Mouse (Mus musculus) CH12.LX (cell line): ENCODE measurements around the gene Usp39. TPM values are rescaled to one million over a fixed set of nuclear protein-coding genes. Genes with fewer than 3 reads are reported as not detected.

Experiments used
- DNase-seq: peaks from one replicate; pipeline ENCODE4 v3.0.0-alpha.2; 2013; ENCODE audit errors: extremely low read depth
- H3K27ac ChIP-seq: 2 replicates; pipeline ENCODE4 v1.5.1; 2012; ENCODE audit warnings: low read depth, mild to moderate bottlenecking, control low read depth, moderate library complexity; ENCODE audit not compliant: insufficient read depth
- H3K27me3 ChIP-seq: replicated peaks from 2 replicates; pipeline ENCODE3; 2012; ENCODE audit warnings: inconsistent platforms
- H3K36me3 ChIP-seq, 2 experiments: replicated peaks in 1 of 2; 2 replicates each; pipeline versions ENCODE3 to v1.6.1; 2012; ENCODE audit warnings: inconsistent platforms in 1 of 2, low read length in 1 of 2, mild to moderate bottlenecking in 1 of 2, mixed read lengths in 1 of 2, moderate library complexity in 1 of 2; ENCODE audit not compliant: control insufficient read depth in 1 of 2, insufficient read depth in 1 of 2
- H3K4me1 ChIP-seq, 2 experiments: 2 replicates each; pipeline ENCODE4 v1.6.1; 2012; ENCODE audit warnings: inconsistent platforms in 1 of 2, moderate library complexity in 1 of 2; ENCODE audit not compliant: insufficient read depth in 2 of 2, control insufficient read depth in 1 of 2
- H3K4me2 ChIP-seq: 2 replicates; pipeline ENCODE4 v1.6.1; 2012; ENCODE audit warnings: low read depth, mild to moderate bottlenecking, control low read depth; ENCODE audit not compliant: poor library complexity, insufficient read depth, severe bottlenecking
- H3K4me3 ChIP-seq, 3 experiments: fragments of 150-350 bp in 1 of 3; sonication (generic) in 1 of 3; replicated peaks in 1 of 3; 2 replicates each; pipeline versions ENCODE3 to v1.5.1; 2011 to 2012; ENCODE audit warnings: low read depth in 2 of 3, low read length in 2 of 3, mild to moderate bottlenecking in 2 of 3, moderate library complexity in 2 of 3, control low read depth in 1 of 3, improper control_type of control experiment in 1 of 3, inconsistent platforms in 1 of 3, mixed read lengths in 1 of 3; ENCODE audit not compliant: poor library complexity in 1 of 3
- H3K79me2 ChIP-seq: replicated peaks from 2 replicates; pipeline ENCODE4 v1.6.1; 2012; ENCODE audit warnings: mild to moderate bottlenecking, moderate library complexity; ENCODE audit not compliant: control insufficient read depth, poor library complexity, insufficient read depth, severe bottlenecking; ENCODE audit errors: extremely low read depth
- H3K9ac ChIP-seq: 2 replicates; pipeline ENCODE4 v1.6.1; 2012; ENCODE audit warnings: low read depth, mild to moderate bottlenecking, control low read depth, moderate library complexity; ENCODE audit not compliant: insufficient read depth
- H3K9me3 ChIP-seq: replicated peaks from 2 replicates; pipeline ENCODE3; 2012; ENCODE audit warnings: low read length, inconsistent platforms, mixed read lengths
- CHD1 ChIP-seq: IDR thresholded peaks from 2 replicates; pipeline ENCODE4 v1.6.1; 2012; ENCODE audit warnings: low read depth, low read length, improper control_type of control experiment, inconsistent platforms
- CTCF ChIP-seq, 2 experiments: IDR thresholded peaks in 1 of 2; conservative IDR thresholded peaks in 1 of 2; 2 replicates each; pipeline ENCODE4 v1.5.1; 2011 to 2012; ENCODE audit warnings: low read depth in 2 of 2, low read length in 2 of 2, improper control_type of control experiment in 1 of 2, inconsistent platforms in 1 of 2, mild to moderate bottlenecking in 1 of 2, moderate library complexity in 1 of 2
- EP300 ChIP-seq: IDR thresholded peaks from 2 replicates; pipeline ENCODE4 v1.6.1; 2011; ENCODE audit warnings: low read length, improper control_type of control experiment
- ETS1 ChIP-seq: conservative IDR thresholded peaks from 2 replicates; pipeline ENCODE4 v1.6.1; 2012; ENCODE audit warnings: low read depth, mild to moderate bottlenecking, inconsistent platforms, low read length, improper control_type of control experiment, moderate library complexity
- IRF4 ChIP-seq: IDR thresholded peaks from 2 replicates; pipeline ENCODE4 v1.6.1; 2014; ENCODE audit warnings: low read depth, mild to moderate bottlenecking, inconsistent platforms, low read length, improper control_type of control experiment
- JUND ChIP-seq: conservative IDR thresholded peaks from 2 replicates; pipeline ENCODE4 v1.6.1; 2011; ENCODE audit warnings: low read depth, low read length, improper control_type of control experiment
- KAT2A ChIP-seq: IDR thresholded peaks from 2 replicates; pipeline ENCODE4 v1.6.1; 2012; ENCODE audit warnings: low read length, improper control_type of control experiment, inconsistent platforms; ENCODE audit not compliant: insufficient replicate concordance
- MAX ChIP-seq: IDR thresholded peaks from 2 replicates; pipeline ENCODE4 v1.6.1; 2011; ENCODE audit warnings: low read length, improper control_type of control experiment
- MXI1 ChIP-seq: IDR thresholded peaks from 2 replicates; pipeline ENCODE4 v1.6.1; 2011; ENCODE audit warnings: mild to moderate bottlenecking, low read depth, low read length, improper control_type of control experiment
- NRF1 ChIP-seq: IDR thresholded peaks from 2 replicates; pipeline ENCODE4 v1.6.1; 2014; ENCODE audit warnings: low read depth, mild to moderate bottlenecking, inconsistent platforms, low read length, improper control_type of control experiment, moderate library complexity
- PAX5 ChIP-seq: IDR thresholded peaks from 2 replicates; pipeline ENCODE4 v1.6.1; 2012; ENCODE audit warnings: low read length, inconsistent platforms, mixed read lengths
- POLR2A ChIP-seq: IDR thresholded peaks from 2 replicates; pipeline ENCODE4 v1.6.1; 2011; ENCODE audit warnings: low read depth, mild to moderate bottlenecking, improper control_type of control experiment, low read length
- SIN3A ChIP-seq: IDR thresholded peaks from 2 replicates; pipeline ENCODE4 v1.6.1; 2012; ENCODE audit warnings: low read length, improper control_type of control experiment, inconsistent platforms
- SMC3 ChIP-seq: IDR thresholded peaks from 2 replicates; pipeline ENCODE4 v1.6.1; 2011; ENCODE audit warnings: low read depth, low read length, improper control_type of control experiment
- TBP ChIP-seq: conservative IDR thresholded peaks from 2 replicates; pipeline ENCODE4 v1.6.1; 2011; ENCODE audit warnings: low read depth, low read length, improper control_type of control experiment
- ZMIZ1 ChIP-seq: IDR thresholded peaks from 2 replicates; pipeline ENCODE4 v1.6.1; 2012; ENCODE audit warnings: low read depth, mild to moderate bottlenecking, inconsistent platforms, low read length, improper control_type of control experiment
- ZNF384 ChIP-seq: IDR thresholded peaks from 2 replicates; pipeline ENCODE4 v1.6.1; 2012; ENCODE audit warnings: low read depth, low read length, improper control_type of control experiment, inconsistent platforms
- dilution Hi-C: fragments of 300-500 bp; cut with MboI; formaldehyde crosslinking; loops from 2 replicates; pipeline ENCODE4 v1.14.3; 2020; ENCODE audit warnings: low sequenced_read_pairs; ENCODE audit not compliant: extremely low pct_unique_long_range_greater_than_20kb, extremely low pct_ligation_motif_present
- in situ Hi-C: fragments of 300-500 bp; cut with MboI; formaldehyde crosslinking; loops from 3 replicates; pipeline ENCODE4 v1.14.3; 2019; ENCODE audit warnings: low sequenced_read_pairs, low pct_ligation_motif_present, low pct_unique_long_range_greater_than_20kb, mixed read lengths
- polyA plus RNA-seq: library from polyadenylated mRNA; unstranded; fragments of >175 nt; gene quantifications from 2 replicates; pipeline ENCODE4 v1.2.1, GENCODE M21; 2012; ENCODE audit warnings: low read depth; ENCODE audit not compliant: insufficient read length
- total RNA-seq, 2 experiments: library from RNA; depleted of rRNA; stranded (reverse); fragments of 300-350 nt in 1 of 2; fragments of >200 nt in 1 of 2; gene quantifications; 2 replicates each; pipeline ENCODE4 v1.2.3; 2012 to 2014

The Usp39 gene
- total and polyA plus RNA-seq, 3 experiments, result 74.5 to 138 (median 88.2) TPM

DNA sequence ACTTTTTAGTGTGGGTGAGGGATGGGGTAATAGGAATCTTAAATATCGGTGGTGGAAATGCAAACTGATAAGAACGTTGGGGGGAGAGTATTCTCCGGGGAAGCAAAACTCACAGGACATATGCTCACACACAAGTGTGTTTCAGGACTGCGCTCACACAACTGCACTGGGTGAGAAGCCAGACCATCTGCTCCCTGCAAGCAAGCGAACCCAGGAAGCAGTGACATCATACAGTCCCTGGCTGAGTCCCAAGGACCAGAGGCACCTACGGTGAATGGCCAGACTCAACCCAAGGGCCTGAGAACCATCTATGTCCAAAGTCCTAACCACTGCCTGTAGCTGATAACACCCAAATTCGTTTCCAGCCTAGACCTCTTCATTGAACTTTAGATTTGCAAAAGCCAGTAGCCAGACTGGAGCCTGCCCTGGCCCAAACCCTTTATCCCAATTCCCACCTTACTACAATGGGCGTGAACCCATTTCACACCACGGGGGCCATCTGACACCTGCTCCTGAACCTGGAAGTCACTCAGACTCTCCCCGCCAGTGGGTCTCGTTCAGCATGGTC lies 73.9 kb downstream of the Usp39 start:
- DNase-seq, result no peak
- Histone ChIP-seq H3K4me3 (no peak overlapping the region), H3K27me3 (peaks cover 30% of the 10 kb centered on the region), H3K36me3 (no peaks in the 10 kb centered on the region), H3K9me3 (peaks cover under 1% of the 10 kb centered on the region), H3K9ac (no peak overlapping the region), H3K79me2 (no peaks in the 10 kb centered on the region), H3K27ac (no peak overlapping the region), H3K4me1 (peaks cover 0 to 13% of the 10 kb centered on the region in 2 experiments; a peak in 1 of 4 replicates), H3K4me2 (no peak overlapping the region)
- no peak for TF ChIP-seq KAT2A
- TF ChIP-seq SMC3, result no peak
- TF ChIP-seq PAX5, result no peak
- no peak for TF ChIP-seq ETS1
- no peak for TF ChIP-seq NRF1
- no peak for TF ChIP-seq TBP
- no peak for TF ChIP-seq ZNF384
- no peak for TF ChIP-seq MAX
- no peak for TF ChIP-seq IRF4
- no peak for TF ChIP-seq EP300
- no peak for TF ChIP-seq CHD1
- TF ChIP-seq SIN3A, result no peak
- TF ChIP-seq MXI1, result no peak
- no peak for TF ChIP-seq JUND
- in situ Hi-C loops, result no loop called here
- dilution Hi-C loops, result no loop called here

DNA sequence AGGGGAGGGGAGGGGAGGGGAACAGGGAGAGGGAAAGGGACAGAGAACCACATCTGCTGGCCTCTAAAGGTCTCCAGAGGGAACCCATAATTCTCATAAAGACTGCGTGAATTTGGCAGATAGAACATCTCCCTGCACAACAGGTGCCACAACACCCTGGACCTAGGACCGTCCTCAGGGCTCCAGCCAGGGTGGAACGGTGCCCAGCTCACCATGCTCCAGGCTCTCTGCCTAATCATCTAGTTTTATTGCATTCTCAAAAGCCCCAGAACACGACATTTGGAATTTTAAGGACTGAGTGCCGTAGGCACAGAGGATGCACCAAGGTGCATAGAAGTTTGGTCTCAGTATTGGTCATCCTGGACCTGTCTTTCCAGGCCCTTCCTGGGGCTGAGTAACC lies 74.7 kb downstream of the Usp39 start:
- H3K79me2 ChIP-seq, result no peaks in the 10 kb centered on the region
- in situ Hi-C loops, result no loop called here
- dilution Hi-C loops, result no loop called here
- TF ChIP-seq ZNF384 (no peak), POLR2A (no peak), CTCF (conservative IDR thresholded peaks at IDR 0.05 in 1 of 2, IDR thresholded peaks at IDR 0.05 in 1 of 2; ENCODE audit: low read depth in 2 of 2, low read length in 2 of 2) (no peak), ZMIZ1 (no peak), IRF4 (no peak), MAX (no peak)
- H3K9ac ChIP-seq, result no peak overlapping the region
- no peak for DNase-seq
- no peak overlapping the region for H3K4me3 ChIP-seq
- no peaks in the 10 kb centered on the region for H3K36me3 ChIP-seq
- no peak overlapping the region for H3K27ac ChIP-seq
- no peaks in the 10 kb centered on the region for H3K9me3 ChIP-seq
- H3K27me3 ChIP-seq, result peaks cover 37% of the 10 kb centered on the region
- no peak overlapping the region for H3K4me2 ChIP-seq
- peaks cover 0 to 13% of the 10 kb centered on the region in 2 experiments; a peak in 1 of 4 replicates for H3K4me1 ChIP-seq

Other genes with a start within 250 kb of the Usp39 start
- 16.0 and 19.8 TPM in 2 replicates for gene St3gal5, start 247.6 kb downstream of the Usp39 start, total RNA-seq (2012; rRNA removed)
- 3.4 and 4.0 TPM in 2 replicates for gene St3gal5, start 247.6 kb downstream of the Usp39 start, total RNA-seq (2014; rRNA removed)
- gene St3gal5, start 247.6 kb downstream of the Usp39 start, polyA plus RNA-seq, result 19.3 and 21.4 TPM in 2 replicates
- gene Atoh8, start 109.6 kb downstream of the Usp39 start, total RNA-seq (2012; rRNA removed), result 4.7 and 5.0 TPM in 2 replicates
- 0.23 and 0.31 TPM in 2 replicates for gene Atoh8, start 109.6 kb downstream of the Usp39 start, total RNA-seq (2014; rRNA removed)
- 1.1 and 1.6 TPM in 2 replicates for gene Atoh8, start 109.6 kb downstream of the Usp39 start, polyA plus RNA-seq
- not detected in 2 replicates for gene Sftpb, start 40.6 kb downstream of the Usp39 start, total RNA-seq (2012; rRNA removed)
- not detected in 2 replicates for gene Sftpb, start 40.6 kb downstream of the Usp39 start, total RNA-seq (2014; rRNA removed)
- gene Sftpb, start 40.6 kb downstream of the Usp39 start, polyA plus RNA-seq, result not detected in 2 replicates
- 9.9 and 11.7 TPM in 2 replicates for gene 0610030E20Rik, start 2.1 kb upstream of the Usp39 start, total RNA-seq (2012; rRNA removed)
- gene 0610030E20Rik, start 2.1 kb upstream of the Usp39 start, total RNA-seq (2014; rRNA removed), result 7.2 and 7.7 TPM in 2 replicates
- gene 0610030E20Rik, start 2.1 kb upstream of the Usp39 start, polyA plus RNA-seq, result 16.9 and 17.0 TPM in 2 replicates
- 0.17 and 0.59 TPM in 2 replicates for gene Tmem150a, start 10.3 kb upstream of the Usp39 start, total RNA-seq (2012; rRNA removed)
- gene Tmem150a, start 10.3 kb upstream of the Usp39 start, total RNA-seq (2014; rRNA removed), result 0.24 TPM in 1 of 2 replicates, not detected in the other
- gene Tmem150a, start 10.3 kb upstream of the Usp39 start, polyA plus RNA-seq, result 0.82 and 0.93 TPM in 2 replicates
- 51.0 and 63.2 TPM in 2 replicates for gene Rnf181, start 21.8 kb upstream of the Usp39 start, total RNA-seq (2012; rRNA removed)
- gene Rnf181, start 21.8 kb upstream of the Usp39 start, total RNA-seq (2014; rRNA removed), result 64.0 and 83.2 TPM in 2 replicates
- 73.7 and 88.7 TPM in 2 replicates for gene Rnf181, start 21.8 kb upstream of the Usp39 start, polyA plus RNA-seq
- 1.5 and 2.5 TPM in 2 replicates for gene Vamp5, start 35.3 kb upstream of the Usp39 start, total RNA-seq (2012; rRNA removed)
- gene Vamp5, start 35.3 kb upstream of the Usp39 start, total RNA-seq (2014; rRNA removed), result 0.50 and 0.59 TPM in 2 replicates
- 0.90 and 2.2 TPM in 2 replicates for gene Vamp5, start 35.3 kb upstream of the Usp39 start, polyA plus RNA-seq
- gene Vamp8, start 45.5 kb upstream of the Usp39 start, total RNA-seq (2012; rRNA removed), result 105 and 110 TPM in 2 replicates
- 111 and 130 TPM in 2 replicates for gene Vamp8, start 45.5 kb upstream of the Usp39 start, total RNA-seq (2014; rRNA removed)
- gene Vamp8, start 45.5 kb upstream of the Usp39 start, polyA plus RNA-seq, result 98.9 and 114 TPM in 2 replicates
- gene Ggcx, start 69.1 kb upstream of the Usp39 start, total RNA-seq (2012; rRNA removed), result 6.6 and 6.7 TPM in 2 replicates
- gene Ggcx, start 69.1 kb upstream of the Usp39 start, total RNA-seq (2014; rRNA removed), result 6.5 and 7.8 TPM in 2 replicates
- 4.7 and 5.2 TPM in 2 replicates for gene Ggcx, start 69.1 kb upstream of the Usp39 start, polyA plus RNA-seq
- 166 and 274 TPM in 2 replicates for gene Mat2a, start 94.4 kb upstream of the Usp39 start, total RNA-seq (2012; rRNA removed)
- 218 and 232 TPM in 2 replicates for gene Mat2a, start 94.4 kb upstream of the Usp39 start, total RNA-seq (2014; rRNA removed)
- gene Mat2a, start 94.4 kb upstream of the Usp39 start, polyA plus RNA-seq, result 429 and 456 TPM in 2 replicates
- gene Sh2d6, start 176.5 kb upstream of the Usp39 start, total RNA-seq (2012; rRNA removed), result 0.50 and 1.7 TPM in 2 replicates
- gene Sh2d6, start 176.5 kb upstream of the Usp39 start, total RNA-seq (2014; rRNA removed), result 0.78 and 1.1 TPM in 2 replicates
- 4.3 and 4.9 TPM in 2 replicates for gene Sh2d6, start 176.5 kb upstream of the Usp39 start, polyA plus RNA-seq
- 211 and 264 TPM in 2 replicates for gene Capg, start 199.2 kb upstream of the Usp39 start, total RNA-seq (2012; rRNA removed)
- gene Capg, start 199.2 kb upstream of the Usp39 start, total RNA-seq (2014; rRNA removed), result 174 and 175 TPM in 2 replicates
- gene Capg, start 199.2 kb upstream of the Usp39 start, polyA plus RNA-seq, result 196 and 201 TPM in 2 replicates